Mouse (Mus musculus): ENCODE measurements at regions not wholly inside any gene's neighbourhood (a gene's known extent, or its start where the extent isn't known, plus 50 kb on each side); places are given as distances from the start of the nearest gene placed in this dataset.

DNA sequence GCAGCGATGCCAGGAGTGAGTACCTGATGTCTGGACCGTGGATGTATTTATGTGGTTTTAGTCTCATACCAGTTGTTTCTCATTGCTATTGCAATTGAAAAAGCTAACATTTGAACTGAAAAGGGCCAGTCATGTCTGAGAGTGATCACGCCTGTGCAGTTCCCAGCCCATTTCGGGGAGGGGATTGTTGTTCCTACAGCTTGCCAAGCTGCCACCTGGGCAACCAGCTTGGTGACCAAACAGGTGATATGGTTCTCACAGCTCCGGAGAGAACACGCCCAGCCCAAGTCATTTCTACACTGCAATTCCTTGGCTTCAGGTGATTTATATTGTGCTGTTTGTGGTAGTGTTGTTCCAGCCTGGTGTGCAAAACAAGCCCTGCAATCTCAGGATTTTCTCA, 194.2 kb upstream of the Cited2 start:
- peak in 1 of 2 experiments; percentile 63 for DNase-seq

DNA sequence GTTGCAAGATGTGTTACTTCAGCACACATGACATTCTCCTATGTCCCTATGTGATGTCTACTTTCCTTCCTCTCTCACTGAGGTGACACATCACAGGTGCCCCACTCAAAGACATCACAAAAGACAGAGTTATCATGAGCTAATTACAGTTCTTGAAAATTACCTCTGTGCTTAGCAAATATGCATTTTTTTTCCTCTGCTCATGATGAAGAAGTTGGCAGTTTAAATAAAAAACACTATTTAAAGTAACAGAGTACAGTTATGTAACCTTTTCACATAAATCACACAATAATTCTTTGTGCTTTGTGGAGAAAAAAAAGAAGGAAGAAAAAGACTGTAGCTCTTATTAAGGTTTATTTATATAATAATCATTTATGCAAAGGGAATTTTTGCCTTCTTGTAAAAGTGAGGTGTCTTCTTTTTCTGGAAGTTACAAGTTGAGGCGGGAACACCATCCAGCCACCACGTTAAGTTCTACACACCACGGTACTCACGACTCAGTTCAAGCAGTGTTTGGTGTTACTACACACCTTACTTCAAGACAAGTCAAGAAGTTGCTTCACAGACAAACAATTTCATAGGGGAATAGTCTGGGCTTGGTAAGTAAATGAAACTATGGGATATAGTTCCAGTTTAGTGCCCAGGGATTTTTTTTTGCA, 193.0 kb upstream of the Cited2 start:
- DNase-seq: no peak

- DNase-seq: peak; percentile 32 to 65
Observed at GRCm38 (mm10) chr10:17531021-17531420, 192.0 kb upstream of the Cited2 start.

DNA sequence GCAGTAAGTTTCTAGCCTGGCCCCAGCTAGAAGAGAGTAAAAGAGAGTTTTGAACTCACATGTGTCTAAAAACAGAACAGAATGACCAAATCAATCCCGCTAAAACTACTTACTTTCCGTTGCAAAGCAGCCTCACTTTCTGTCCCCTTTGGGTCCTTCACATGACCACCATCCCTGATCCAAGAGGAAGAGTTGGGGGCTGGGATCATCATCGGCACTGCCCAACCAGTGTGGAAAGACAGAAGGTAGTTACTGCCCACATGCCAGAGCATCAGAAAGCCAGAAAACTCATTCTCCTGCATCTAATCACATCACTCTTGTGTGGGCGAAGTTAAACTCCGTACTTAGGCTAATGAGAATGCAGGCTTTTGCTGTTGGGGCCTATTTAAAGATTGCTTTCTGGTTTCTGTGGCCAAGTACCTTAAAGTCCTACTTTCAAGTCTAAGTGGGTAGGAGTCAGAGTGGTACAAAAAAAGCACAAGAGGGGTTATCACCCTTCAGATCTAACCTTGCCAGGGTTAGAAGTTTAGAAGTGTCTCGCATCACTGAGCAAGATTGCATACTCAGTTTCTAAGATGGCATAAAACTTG, 184.0 kb upstream of the Cited2 start:
- DNase-seq: no peak

- no peak for DNase-seq
Observed at GRCm38 (mm10) chr10:17540404-17541375, 182.3 kb upstream of the Cited2 start.

DNA sequence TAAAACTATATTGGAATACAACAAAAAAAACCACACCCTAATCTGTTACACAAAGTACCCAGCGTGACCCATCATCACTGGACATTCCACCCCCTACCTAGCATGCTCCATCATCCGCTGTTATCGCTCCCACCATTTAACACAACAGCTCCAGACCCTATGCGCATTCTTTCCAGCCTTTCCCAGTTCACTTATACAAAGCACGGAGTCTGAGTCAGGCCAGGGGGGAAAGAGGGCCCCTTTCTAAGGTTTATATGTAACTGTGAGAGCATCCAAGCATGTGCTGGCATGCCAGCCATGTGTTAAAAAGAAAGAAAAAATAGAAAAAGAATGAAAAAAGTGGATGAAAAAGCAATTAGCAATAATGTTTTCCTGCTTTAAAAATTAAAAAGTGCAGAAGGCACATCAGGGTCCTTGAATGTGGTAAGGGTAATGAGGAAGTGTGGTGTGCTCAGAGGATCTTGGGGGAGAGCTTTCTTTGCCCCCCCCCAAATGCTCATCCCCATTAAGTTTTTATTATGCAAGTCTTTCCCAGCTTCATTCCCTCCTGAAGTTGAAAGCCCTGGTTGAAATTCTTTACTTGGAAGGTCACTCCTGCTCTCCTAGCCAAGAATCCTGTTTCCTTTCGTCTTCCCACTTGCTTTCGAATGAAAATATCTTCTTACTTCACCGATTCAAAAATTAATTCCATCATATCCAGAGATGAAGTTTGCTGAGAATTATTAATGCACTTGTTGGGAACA, 180.7 kb upstream of the Cited2 start:
- DNase-seq: no peak

DNA sequence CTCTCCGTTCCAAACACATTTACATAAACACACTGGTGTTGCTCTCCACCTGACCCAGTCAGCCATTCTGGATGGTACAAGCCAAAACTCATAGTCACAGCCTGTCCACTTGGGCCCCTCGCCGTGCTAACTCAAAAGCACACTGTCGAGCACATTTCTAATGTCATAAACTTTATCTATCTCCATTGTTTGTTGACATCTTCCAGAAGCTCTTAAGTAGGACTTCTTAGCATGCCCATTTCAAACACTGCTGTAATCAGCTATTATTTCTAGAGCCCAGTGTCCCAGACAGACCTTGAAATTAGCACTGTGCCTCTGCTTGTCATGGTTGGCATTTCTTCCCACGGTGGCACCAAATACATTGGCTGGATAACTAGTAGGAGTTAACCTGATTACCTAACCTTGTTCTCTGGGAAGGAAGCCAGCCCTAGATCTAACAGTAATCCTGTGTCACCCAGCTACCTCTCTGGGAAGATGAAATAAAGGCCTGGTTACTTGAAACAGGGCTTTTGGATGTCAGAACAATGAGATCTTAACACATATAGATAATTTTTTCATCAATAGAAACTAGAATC, 180.1 kb upstream of the Cited2 start:
- DNase-seq: no peak

GRCm38 (mm10) chr10:17545291-17545690, 177.7 kb upstream of the Cited2 start:
- DNase-seq: peak in 1 of 2 experiments; percentile 24

DNA sequence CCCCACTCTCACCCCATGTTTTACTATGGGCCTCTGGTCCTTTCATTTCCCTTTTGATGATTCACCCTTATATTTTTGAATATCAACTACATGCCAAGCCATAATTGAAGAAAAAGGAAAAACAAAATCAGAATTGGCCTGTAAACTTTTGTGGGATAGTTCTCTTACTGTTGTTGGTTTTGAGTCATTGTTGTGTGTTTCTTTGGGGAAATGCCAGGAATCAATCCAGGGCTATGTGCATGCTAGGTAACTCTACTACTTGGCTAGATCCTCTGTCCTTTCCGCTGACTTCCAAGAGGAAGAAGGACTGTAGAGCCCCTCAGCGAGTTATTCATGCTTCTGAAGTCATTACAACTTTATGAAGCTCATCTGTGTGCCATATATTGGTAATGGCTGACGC, 175.0 kb upstream of the Cited2 start:
- no peak for DNase-seq

DNA sequence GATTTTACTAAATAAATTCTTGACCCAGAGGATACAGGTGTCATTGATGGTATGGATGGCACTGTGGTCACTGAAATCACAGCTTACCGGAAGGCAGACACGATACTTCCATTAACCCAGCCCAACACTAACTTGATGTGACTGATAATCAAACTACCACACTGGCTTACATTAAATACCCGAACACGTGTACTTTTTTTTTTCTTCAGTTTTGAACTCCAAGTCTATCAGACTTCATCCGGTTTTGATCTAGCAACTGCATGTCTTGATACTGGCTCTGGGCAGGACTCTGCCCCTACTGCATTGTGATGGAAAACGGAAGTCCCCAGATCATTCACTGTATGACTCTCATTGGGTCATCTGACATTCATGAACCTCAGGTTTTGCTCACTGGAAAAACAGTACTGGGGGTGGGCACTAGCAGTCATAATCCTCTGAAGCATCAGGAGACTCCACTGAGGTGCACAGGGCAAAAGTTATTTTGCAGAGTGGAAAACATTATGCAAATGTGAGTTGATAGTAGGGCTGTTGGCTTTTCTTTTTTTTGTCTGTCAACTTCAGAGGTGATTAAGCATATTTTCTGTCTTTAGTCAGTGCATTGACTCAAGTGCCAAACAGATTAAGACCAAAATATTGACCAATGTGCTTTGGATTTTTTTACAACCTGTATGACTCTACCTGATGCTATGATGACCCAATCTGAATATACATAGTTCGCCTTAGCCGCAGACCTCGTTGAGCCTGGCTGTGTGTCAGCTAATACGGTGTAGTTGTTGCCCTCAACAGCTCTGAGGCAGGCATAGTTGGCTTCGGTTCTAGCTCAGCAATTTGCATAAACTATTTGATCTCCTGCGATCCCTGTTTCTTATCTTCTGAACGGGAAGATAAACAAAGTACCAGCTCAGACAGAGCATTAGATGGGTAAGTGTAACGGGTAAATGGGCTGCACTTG, 174.1 kb upstream of the Cited2 start:
- DNase-seq: peak in 1 of 2 experiments; percentile 21

GRCm38 (mm10) chr10:17549711-17550637, 173.0 kb upstream of the Cited2 start:
- DNase-seq: peak in 1 of 2 experiments; percentile 20

GRCm38 (mm10) chr10:17550638-17551013, 172.4 kb upstream of the Cited2 start:
- DNase-seq: no peak

GRCm38 (mm10) chr10:17551869-17552268, 171.1 kb upstream of the Cited2 start:
- DNase-seq: no peak

DNA sequence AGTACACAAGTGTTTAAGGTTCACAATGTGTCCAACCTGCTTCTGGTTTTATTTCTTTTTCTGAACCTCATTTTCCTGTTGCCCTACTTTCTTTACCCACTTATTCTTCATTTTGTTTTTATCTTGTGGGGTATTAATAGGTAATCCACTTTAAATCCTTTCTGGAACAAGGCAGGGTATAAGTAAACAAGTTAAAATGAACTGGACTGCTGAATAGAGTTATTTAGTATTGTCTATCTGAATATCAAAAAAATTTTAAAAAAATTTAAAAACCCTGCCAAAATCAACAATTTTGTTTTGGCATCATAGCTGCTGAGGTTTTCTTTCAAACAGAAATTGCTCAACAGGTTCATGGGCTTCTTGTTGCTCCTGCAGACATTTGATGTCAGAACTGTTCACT, 170.7 kb upstream of the Cited2 start:
- DNase-seq: no peak

GRCm38 (mm10) chr10:17556391-17556790, 166.6 kb upstream of the Cited2 start:
- no peak for DNase-seq

DNA sequence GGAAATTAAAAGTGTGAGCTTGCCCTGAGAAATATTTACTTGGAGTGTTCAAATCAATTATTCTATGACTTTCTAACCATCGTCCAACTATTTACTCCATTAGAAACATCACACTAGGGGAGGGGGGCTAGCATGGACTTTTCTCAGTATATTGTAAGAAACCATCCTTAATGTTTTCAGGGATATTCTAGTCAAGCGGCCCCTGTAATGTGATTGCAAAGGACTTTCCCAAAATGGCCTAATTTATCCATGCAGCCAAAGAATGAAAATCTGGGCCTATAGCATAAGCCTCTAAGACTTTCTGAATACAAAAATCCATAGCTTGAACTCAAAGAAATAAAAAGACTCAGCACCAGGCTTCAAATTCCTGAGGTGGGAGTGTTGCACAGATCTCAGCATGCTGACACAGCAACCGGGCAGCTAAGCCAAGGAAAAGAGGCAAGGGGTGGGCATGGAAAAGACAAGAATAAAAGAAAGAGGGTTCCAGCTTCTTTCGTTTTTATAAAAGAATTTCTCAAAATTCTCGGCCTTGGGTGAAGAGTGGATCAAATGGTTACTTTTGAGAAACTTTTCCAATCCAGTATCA, 163.6 kb upstream of the Cited2 start:
- DNase-seq: no peak

- DNase-seq: no peak
Observed at GRCm38 (mm10) chr10:17559980-17560379, 163.0 kb upstream of the Cited2 start.

- no peak for DNase-seq
Observed at GRCm38 (mm10) chr10:17561466-17561865, 161.6 kb upstream of the Cited2 start.

DNA sequence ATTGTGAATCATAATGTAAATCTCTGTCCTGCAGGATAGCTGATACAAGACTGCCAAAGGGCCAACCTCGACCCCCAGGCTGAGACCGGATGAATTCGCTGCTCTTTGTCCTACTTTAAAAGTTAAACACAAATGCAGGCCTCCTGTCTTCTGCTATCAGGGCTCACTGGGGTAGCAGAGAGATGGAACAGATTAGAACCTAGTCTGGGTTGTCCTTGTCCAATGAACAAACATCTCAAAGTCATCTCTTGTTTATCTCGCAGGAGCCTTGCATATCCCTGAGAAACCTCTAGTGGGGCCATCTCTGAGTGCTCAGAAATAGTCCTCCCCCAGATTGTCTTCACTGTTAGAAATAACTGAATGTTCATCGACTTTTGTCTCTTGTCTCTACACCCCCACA, 161.0 kb upstream of the Cited2 start:
- DNase-seq: no peak
